Mouse (Mus musculus) thymus, postnatal 10 days (tissue): Measurements from ENCODE around the gene Cmya5.
"Not testable (repeated sequence)": the region's sequence is repeated elsewhere in the genome, so short reads cannot be mapped to it uniquely, and the experiment has no call there.

Experiments
- DNase-seq, 2 experiments: peaks; one replicate each; pipeline ENCODE4 v3.0.0; 2021; ENCODE audit warnings: low spot score in 2 of 2

The Cmya5 gene

GRCm38 (mm10) chr13:93122321-93122720, 22.2 kb downstream of the Cmya5 start:
- DNase-seq: no peak

GRCm38 (mm10) chr13:93117241-93117640, 27.3 kb downstream of the Cmya5 start:
- no peak for DNase-seq

- DNase-seq: no peak
These were observed 42.0 kb downstream of the Cmya5 start for GRCm38 (mm10) chr13:93102340-93103090.

GRCm38 (mm10) chr13:93098596-93098995, 45.9 kb downstream of the Cmya5 start:
- no peak for DNase-seq

- no peak for DNase-seq
These were observed 47.9 kb downstream of the Cmya5 start for GRCm38 (mm10) chr13:93096643-93097042.

DNA sequence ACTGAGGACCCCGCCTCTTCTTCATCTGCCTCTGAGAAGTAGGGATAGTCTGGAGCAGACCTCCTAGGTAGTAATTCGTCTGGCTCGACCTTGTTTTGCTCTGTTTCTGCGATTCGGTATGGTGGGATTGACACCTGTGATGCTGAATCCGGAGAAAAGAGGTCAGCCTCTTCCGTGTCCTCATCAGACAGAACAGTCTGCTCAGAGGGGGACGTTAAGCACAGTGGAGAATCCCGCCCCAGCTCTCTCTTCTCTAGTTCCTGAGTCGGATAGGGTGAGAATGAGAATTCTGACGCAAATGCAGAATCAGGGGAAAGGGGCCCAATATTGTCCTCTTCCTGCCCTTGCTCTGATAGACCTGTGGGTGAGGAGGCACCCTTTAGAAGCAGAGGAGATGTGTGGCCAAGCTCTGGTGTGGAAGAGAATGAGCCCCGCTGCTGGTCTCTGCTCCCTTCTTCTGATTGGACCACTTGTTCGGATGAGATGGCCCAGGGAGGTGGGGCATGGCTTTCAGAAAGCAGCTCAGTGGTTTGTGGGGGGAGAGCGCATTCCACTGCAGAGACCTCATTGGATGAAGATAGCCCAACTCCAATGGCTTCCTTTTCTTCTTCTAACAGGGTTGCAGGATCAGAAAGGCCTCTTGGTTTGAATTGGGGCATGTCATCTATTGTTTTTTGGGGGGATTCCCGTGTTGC, 49.3 kb downstream of the Cmya5 start:
- DNase-seq: peak; percentile 9 to 15

DNA sequence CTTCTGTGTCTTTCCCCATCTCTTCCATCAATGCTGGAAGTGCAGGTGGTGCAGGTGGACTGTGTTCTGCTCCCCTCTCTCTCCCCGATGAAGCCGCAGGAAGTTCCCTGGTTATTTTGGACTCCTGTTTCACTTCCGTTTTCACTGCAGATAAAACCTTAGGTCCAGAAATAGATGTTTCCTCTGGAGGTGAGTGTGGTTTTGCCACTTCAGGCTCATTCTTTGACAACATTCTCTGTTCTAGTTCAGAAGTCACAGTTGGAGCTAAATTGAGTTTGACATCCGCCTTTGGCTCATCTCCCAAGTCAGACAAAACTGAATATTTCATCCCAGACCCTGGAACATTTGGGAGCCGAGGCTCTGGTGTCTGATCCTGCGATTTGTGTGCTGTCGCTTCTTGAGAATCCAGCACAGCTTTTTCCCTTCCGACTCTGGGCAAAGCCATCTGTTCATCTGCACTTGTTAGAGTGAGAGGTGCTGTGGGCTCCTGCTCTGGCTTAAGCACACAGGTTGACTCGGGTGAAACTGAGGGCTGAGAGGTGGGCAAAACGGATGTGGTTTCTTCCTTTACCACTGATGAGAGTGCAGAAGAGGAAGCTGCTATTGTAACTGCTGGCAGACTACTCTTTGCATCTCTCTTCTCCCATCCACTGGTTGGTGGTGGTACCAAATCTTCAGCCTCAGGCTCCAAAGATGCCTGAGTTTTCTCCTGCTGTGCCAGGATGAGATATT, 50.2 kb downstream of the Cmya5 start:
- DNase-seq: peak; percentile 63 to 75

DNA sequence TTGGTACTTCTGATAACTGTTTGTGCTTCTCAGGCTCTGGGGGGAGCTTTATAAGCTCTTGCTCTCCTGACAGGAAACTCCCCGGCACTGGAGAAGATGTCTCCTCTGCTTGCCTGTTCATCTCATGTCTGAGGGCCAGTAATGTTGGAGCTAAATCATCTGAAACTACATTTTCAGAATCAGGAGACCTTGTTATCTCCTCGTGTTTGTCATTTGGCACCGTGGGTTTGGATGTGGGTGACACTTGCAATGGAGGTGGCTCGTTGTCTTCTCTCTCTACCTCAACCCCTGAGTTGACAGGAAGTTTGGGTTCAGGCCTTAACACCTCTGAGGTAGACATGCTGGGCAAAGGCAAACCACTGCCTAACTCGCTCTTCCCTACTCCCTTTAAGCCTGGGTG, 50.8 kb downstream of the Cmya5 start:
- DNase-seq: peak in 1 of 2 experiments; percentile 15

DNA sequence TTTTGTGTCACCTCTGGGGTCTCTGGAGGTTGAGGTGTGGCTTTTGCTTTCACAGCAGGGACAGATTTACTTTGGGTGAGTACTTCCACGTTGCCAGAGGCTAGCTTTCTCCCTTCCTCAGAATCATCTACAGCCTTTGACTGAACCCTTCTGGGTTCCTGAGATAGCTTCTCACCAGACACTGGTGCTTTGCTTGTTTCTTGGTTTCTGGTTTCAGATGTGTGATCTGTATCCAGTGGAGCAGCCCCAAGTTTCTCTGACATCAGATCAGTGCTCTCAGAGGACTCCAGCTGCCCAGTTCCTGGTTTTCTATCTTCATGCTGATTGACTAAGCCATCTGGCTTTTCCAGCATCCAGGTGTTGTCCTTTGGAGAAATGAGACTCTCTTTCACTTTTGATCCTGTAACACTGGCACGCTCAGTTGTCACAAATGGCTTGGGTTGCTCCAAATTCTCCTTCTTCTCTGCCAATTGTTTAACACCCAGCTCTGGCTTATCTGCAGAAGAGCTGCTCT, 51.6 kb downstream of the Cmya5 start:
- no peak for DNase-seq

GRCm38 (mm10) chr13:93091866-93092455, 52.6 kb downstream of the Cmya5 start:
- no peak for DNase-seq

DNA sequence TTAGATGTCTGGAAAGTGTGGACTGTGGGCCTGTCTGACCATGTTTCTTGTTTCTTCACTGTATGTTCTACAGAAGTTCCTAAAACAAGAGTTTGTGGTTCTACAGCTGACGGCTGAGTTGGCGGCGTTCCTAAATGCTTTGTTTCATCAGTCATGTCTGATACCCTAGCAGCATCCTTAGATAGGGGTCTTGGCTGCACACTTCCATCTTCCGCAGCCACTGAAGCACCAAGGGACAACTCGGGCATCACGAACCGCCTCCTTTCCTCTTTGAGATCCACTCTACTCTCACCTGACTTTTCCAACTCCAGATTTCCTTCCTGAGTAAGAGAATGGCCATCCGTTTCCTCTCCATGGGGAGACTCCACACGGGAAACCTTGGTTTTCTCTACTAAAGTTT, 53.3 kb downstream of the Cmya5 start:
- no peak for DNase-seq

DNA sequence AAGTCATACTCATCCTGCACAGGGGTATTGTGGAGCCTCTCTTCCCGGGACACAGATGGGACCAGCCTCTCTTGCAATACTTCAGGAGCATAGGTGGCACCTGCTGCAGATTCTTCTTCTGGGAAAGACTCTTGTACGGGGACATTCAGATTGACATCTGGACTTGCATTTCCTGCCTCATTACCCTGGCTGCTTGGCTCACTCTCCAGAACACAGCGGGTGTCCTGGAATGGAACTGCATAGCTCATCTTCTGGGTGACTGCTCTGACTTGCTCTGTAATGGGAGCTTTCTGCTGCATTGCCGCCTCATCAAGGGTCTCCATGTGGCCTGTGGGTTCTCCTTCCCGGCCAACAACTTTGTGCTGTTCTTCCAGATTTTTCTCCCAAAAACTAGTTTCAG, 55.0 kb downstream of the Cmya5 start:
- no peak for DNase-seq

DNA sequence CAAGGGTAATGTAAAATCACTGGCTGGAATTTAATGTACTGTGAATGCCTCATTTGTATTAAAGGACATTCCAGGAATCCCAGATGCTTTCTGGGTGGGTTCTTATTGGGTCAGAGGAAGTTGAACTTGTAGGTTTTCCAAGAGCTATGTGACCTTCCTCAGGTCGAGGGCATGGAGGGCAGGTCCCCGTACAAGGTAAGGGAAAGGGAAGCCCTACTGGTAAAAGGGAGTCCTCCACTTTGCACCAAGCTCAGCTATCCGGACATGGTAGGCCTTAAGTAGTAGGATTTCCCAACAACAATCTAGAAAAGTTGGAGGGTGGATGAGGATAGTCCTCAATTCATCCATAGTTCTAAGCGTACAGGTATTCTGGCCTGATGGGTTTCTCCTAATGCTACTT, 58.8 kb downstream of the Cmya5 start:
- DNase-seq: no peak

DNA sequence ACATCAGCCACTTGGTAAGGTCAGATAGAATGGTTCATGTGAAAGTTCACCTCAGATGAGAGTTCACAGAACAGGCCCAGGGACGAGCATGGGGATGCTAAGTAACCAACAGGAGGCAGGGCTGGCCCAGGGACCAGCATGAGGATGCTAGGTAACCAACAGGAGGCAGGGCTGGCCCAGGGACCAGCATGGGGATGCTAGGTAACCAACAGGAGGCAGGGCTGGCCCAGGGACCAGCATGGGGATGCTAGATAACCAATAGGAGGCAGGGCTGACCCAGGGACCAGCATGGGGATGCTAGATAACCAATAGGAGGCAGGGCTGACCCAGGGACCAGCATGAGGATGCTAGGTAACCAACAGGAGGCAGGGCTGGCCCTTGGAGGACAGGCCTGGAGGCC, 62.2 kb downstream of the Cmya5 start:
- not testable (repeated sequence) for DNase-seq

DNA sequence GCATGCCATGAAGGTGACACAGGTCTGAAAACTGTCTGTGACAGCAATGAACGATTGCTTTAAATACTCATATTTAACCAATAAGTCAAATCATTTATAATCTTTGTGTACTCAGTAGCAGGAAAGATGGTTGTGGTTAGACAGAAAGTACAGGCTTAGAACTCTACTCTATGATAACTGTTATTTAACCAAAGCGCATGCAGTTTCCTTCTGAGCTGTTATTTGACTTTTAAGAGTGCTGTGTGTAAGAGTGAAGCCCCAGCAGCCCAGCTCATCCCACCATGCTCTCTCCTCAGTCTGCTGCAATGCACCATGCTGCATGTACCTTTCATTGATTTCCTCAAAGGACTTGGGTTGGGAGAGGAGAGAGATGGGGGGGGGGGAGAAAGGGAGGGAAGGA, 63.7 kb downstream of the Cmya5 start:
- DNase-seq: no peak

DNA sequence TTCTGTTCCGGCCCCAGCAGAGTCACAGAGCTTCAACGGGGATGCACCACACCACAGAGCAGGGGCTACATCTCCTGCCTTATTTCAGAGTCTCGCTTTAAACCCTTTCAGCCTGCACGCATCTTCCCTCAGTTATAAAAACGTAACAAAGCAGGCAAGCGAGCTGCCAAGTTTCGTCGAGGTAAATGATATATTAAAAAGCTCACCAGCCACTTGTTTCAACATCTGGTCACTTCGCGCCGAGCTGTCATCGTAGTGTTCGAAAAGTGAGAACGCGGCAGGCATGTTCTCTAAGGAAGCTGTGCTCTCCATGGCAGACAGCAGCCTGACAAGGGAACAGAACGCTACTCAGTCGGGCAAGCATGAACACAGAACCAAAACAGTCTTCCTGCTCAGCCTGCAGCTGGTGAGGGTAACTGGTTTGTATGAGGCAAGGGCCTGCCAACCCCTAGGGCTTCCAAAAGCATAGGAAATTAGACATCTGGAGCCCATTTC, 70.3 kb downstream of the Cmya5 start:
- no peak for DNase-seq

GRCm38 (mm10) chr13:93073595-93073994, 70.9 kb downstream of the Cmya5 start:
- no peak for DNase-seq

GRCm38 (mm10) chr13:93072871-93073411, 71.6 kb downstream of the Cmya5 start:
- DNase-seq: peak; percentile 38 to 42

- no peak for DNase-seq
These were observed 74.1 kb downstream of the Cmya5 start for GRCm38 (mm10) chr13:93070406-93070805.

- peak in 1 of 2 experiments; percentile 12 for DNase-seq
These were observed 75.0 kb downstream of the Cmya5 start for GRCm38 (mm10) chr13:93069481-93069880.

- DNase-seq: no peak
These were observed 76.2 kb downstream of the Cmya5 start for GRCm38 (mm10) chr13:93068353-93068752.
